Mouse (Mus musculus) G1E (cell line): ENCODE measurements at regions not wholly inside any gene's neighbourhood (a gene's known extent, or its start where the extent isn't known, plus 50 kb on each side); places are given as distances from the start of the nearest gene placed in this dataset.

Experiments
- CTCF ChIP-seq: IDR thresholded peaks from 2 replicates; pipeline ENCODE4 v1.5.1; 2012; ENCODE audit warnings: low read depth, low read length, inconsistent platforms, mixed read lengths
- GATA1 ChIP-seq: IDR thresholded peaks from 2 replicates; pipeline ENCODE4 v1.6.1; 2012; ENCODE audit warnings: borderline replicate concordance, low read length, inconsistent platforms, mixed read lengths

DNA sequence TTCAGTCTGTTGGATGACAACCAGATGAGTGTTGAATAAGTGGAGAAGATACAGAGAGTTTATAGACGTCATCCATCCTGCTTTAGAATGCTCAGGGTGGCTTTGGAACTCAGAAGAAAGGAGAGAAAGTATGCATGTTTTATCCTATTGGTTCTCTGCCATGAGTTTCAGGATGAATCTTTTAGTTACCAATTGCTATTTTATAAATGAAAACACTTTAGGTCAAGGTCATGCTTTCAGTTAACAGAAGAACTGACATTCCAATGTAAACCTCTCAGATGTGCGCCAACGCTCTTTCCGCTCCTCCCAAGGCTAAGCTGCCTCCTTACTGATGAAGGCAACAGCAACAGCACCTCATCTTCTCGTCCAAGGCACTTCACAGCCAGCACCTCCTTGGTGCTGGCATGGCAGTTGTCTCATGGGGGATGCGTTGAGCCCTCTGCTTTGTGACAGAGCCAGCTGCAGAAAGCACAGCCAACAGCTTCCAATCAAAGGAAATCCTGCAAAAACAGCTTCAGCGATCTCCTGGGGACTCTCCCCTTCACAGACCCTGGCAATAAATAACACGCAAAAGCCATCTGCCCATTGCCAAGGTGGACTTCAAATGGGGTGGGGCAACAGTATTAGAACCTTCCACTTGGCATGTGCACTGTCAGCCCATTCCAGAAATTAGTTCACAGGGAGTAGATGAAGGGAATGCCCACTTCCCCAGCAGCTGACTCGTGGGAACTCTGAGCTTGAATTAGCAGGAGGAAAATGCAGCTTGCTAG is 580.9 kb upstream of the Klf4 start:
- no peak for TF ChIP-seq CTCF
- no peak for TF ChIP-seq GATA1
